Mouse (Mus musculus) 3T3-L1 (cell line): ENCODE measurements at regions not wholly inside any gene's neighbourhood (a gene's known extent, or its start where the extent isn't known, plus 50 kb on each side); places are given as distances from the start of the nearest gene placed in this dataset.

Experiments used
- DNase-seq: peaks from one replicate; pipeline ENCODE4 v3.0.0-alpha.2; 2015; ENCODE audit warnings: low read depth, low spot score

GRCm38 (mm10) chr9:52241577-52241976 lies 73.2 kb upstream of the Zc3h12c start:
- DNase-seq = no peak

GRCm38 (mm10) chr9:52240585-52241320 lies 72.4 kb upstream of the Zc3h12c start:
- no peak for DNase-seq

DNA sequence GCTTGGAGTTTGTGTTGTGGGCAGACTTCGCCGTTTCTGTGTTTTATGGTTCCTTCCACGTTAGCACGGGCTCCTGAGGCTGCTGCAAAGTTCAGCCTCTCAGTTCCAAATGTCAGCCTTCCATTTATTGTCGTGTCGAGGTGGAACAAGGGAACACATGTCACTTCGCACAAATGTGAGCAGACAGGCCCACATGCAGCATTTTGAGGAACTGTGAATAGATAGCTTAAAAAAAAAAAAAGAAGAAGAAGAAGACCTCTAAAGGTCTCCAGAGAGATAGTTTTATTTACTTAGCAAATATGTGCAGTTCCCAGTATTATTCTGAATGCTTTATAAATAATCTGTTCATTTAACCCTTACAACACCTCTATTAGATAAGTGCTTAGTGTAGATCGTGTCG lies 66.4 kb upstream of the Zc3h12c start:
- no peak for DNase-seq

GRCm38 (mm10) chr9:52229589-52229988 lies 61.2 kb upstream of the Zc3h12c start:
- DNase-seq = no peak

- DNase-seq = peak; percentile 29
Observed at GRCm38 (mm10) chr9:52225646-52226045, 57.3 kb upstream of the Zc3h12c start.

GRCm38 (mm10) chr9:52223509-52224113 lies 55.2 kb upstream of the Zc3h12c start:
- DNase-seq = no peak
